Mouse (Mus musculus) CD4-positive, CD25-positive, alpha-beta regulatory T cell, adult 2 months (primary cell): ENCODE measurements at regions not wholly inside any gene's neighbourhood (a gene's known extent, or its start where the extent isn't known, plus 50 kb on each side); places are given as distances from the start of the nearest gene placed in this dataset.

Experiments used
- DNase-seq: peaks from one replicate; pipeline ENCODE4 v3.0.0-alpha.2; 2012; ENCODE audit warnings: low read depth, low spot score

- DNase-seq, result peak; percentile 38
Observed at GRCm38 (mm10) chr1:77943101-77943500, 253.8 kb downstream of the Pax3 start.

- no peak for DNase-seq
Observed at GRCm38 (mm10) chr1:77933095-77933766, 263.7 kb downstream of the Pax3 start.

- no peak for DNase-seq
Observed at GRCm38 (mm10) chr1:77932226-77932625, 264.7 kb downstream of the Pax3 start.

- DNase-seq, result no peak
Observed at GRCm38 (mm10) chr1:77930661-77931060, 266.3 kb downstream of the Pax3 start.

- DNase-seq, result no peak
Observed at GRCm38 (mm10) chr1:77929552-77929951, 267.4 kb downstream of the Pax3 start.

GRCm38 (mm10) chr1:77926146-77926545 lies 270.8 kb downstream of the Pax3 start:
- DNase-seq, result no peak

GRCm38 (mm10) chr1:77896226-77896625 lies 300.7 kb downstream of the Pax3 start:
- no peak for DNase-seq

- no peak for DNase-seq
Observed at GRCm38 (mm10) chr1:77879026-77879425, 317.9 kb downstream of the Pax3 start.

- no peak for DNase-seq
Observed at GRCm38 (mm10) chr1:77870125-77870524, 326.8 kb downstream of the Pax3 start.

- no peak for DNase-seq
Observed at GRCm38 (mm10) chr1:77869174-77869573, 327.8 kb downstream of the Pax3 start.

- no peak for DNase-seq
Observed at GRCm38 (mm10) chr1:77859931-77860330, 337.0 kb downstream of the Pax3 start.

- DNase-seq, result no peak
Observed at GRCm38 (mm10) chr1:77854366-77854765, 339.5 kb upstream of the Epha4 start.

- DNase-seq, result no peak
Observed at GRCm38 (mm10) chr1:77847766-77848615, 333.1 kb upstream of the Epha4 start.

- no peak for DNase-seq
Observed at GRCm38 (mm10) chr1:77846039-77846727, 331.3 kb upstream of the Epha4 start.

GRCm38 (mm10) chr1:77840672-77841071 lies 325.8 kb upstream of the Epha4 start:
- DNase-seq, result no peak

GRCm38 (mm10) chr1:77832174-77832573 lies 317.3 kb upstream of the Epha4 start:
- DNase-seq, result no peak

GRCm38 (mm10) chr1:77824716-77825387 lies 310.0 kb upstream of the Epha4 start:
- no peak for DNase-seq

- DNase-seq, result no peak
Observed at GRCm38 (mm10) chr1:77823801-77824687, 309.2 kb upstream of the Epha4 start.

- no peak for DNase-seq
Observed at GRCm38 (mm10) chr1:77820101-77820500, 305.2 kb upstream of the Epha4 start.

GRCm38 (mm10) chr1:77815451-77815850 lies 300.6 kb upstream of the Epha4 start:
- no peak for DNase-seq

GRCm38 (mm10) chr1:77811573-77811972 lies 296.7 kb upstream of the Epha4 start:
- DNase-seq, result no peak
